Mouse (Mus musculus) kidney, adult 2 months (tissue): ENCODE data around the gene Tenm4. TPM values are rescaled to one million over a fixed set of nuclear protein-coding genes. Genes with fewer than 3 reads are reported as not detected.

ENCODE experiments used
- DNase-seq: peaks from one replicate; pipeline ENCODE4 v3.0.0; 2021
- H3K27ac ChIP-seq: fragments of 200-500 bp; 2 replicates; pipeline ENCODE4 v1.5.1; 2012; ENCODE audit warnings: low read depth, low read length, control low read depth, inconsistent platforms; ENCODE audit not compliant: insufficient read depth
- H3K27me3 ChIP-seq: fragments of 200-500 bp; replicated peaks from 2 replicates; pipeline ENCODE4 v1.6.1; 2012; ENCODE audit warnings: mild to moderate bottlenecking, moderate library complexity, low read length, inconsistent platforms; ENCODE audit not compliant: control insufficient read depth, insufficient read depth
- H3K36me3 ChIP-seq: fragments of 200-500 bp; 2 replicates; pipeline ENCODE4 v1.6.1; 2012; ENCODE audit warnings: mild to moderate bottlenecking, moderate library complexity, low read length, inconsistent platforms; ENCODE audit not compliant: control insufficient read depth, insufficient read depth
- H3K4me1 ChIP-seq: fragments of 200-500 bp; 2 replicates; pipeline ENCODE4 v1.6.1; 2011; ENCODE audit warnings: low read length; ENCODE audit not compliant: control insufficient read depth, insufficient read depth
- H3K4me3 ChIP-seq: fragments of 200-500 bp; 2 replicates; pipeline ENCODE4 v1.5.1; 2011; ENCODE audit warnings: mild to moderate bottlenecking, low read depth, low read length, control low read depth; ENCODE audit not compliant: insufficient read depth
- CTCF ChIP-seq: fragments of 200-500 bp; conservative IDR thresholded peaks from 2 replicates; pipeline ENCODE4 v1.5.1; 2011; ENCODE audit warnings: low read depth, mild to moderate bottlenecking, control low read depth, low read length, moderate library complexity, mixed read lengths; ENCODE audit not compliant: insufficient read depth, insufficient read length
- POLR2A ChIP-seq: fragments of 200-500 bp; IDR thresholded peaks from one replicate; pipeline ENCODE4 v1.6.1; 2011; ENCODE audit warnings: low read depth, low read length, control low read depth
- WGBS: fragments of 180-500 bp; shearing (Covaris S2); methylation state at CpG from one replicate; pipeline ENCODE4 v1.1.7; 2018; 5-methylcytosine and 5-hydroxymethylcytosine counted together
- polyA plus RNA-seq: library from polyadenylated mRNA; depleted of rRNA; stranded (reverse); fragments of >200 nt; gene quantifications from 2 replicates; pipeline ENCODE4 v1.2.3, GENCODE M21; 2012

Tenm4 gene
- polyA plus RNA-seq, 1 experiment = 3.3 TPM

GRCm38 (mm10) chr7:96887088-96887654 is 716.1 kb downstream of the Tenm4 start:
- Histone ChIP-seq H3K4me3 (no peak overlapping the region), H3K36me3 (no peaks in the 10 kb centered on the region), H3K4me1 (no peaks in the 10 kb centered on the region), H3K27ac (no peak overlapping the region), H3K27me3 (no peaks in the 10 kb centered on the region)
- TF ChIP-seq CTCF (no peak), POLR2A (no peak)
- no peak for DNase-seq
- WGBS = 77% methylated on average over 18 of the region's 18 CpGs

DNA sequence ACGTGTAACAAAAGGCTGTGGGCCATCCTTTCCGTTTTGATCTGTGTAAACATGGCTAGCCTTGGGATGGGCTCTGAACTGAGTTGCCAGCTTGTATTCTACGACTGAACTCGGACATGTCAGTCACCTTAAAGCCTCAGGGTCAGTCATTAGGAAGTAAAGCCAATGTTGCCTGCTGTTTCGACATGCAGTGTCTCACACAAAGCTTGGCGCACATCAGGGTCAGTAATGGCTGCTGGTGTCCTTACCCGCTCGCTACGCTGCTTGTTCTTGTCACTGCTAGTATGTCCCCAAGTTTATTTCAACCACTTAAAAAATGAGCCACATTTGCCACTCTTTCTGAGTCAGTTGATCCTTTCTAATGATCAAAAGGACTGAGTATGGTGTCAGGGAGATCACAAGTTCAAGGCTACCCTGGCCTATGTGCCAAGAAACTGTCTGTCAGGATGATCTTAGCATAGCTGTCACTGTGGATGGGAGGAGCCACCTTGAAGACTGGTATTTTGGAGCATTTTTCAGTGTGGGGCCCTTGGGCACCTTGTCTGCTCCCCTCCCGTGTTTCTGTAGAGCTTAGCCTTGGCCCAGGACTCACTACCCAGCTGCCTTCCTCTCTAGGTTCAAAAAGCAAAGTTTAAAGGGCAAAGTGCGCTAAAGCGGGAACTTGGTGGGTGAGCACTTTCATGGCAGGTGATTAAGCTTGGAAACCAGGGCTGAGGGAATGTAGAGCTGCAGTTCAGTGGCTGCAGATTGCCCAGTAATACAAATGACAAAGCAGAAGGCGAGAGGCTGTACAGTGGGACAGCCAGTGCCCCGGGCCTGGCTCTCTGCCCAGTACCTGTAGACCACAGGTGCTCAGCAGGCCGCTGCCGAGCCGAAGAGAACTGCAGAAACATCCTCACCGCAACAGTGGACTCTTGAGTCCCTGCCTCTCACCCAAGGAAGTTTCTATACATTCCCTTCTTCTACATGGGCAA is 718.3 kb downstream of the Tenm4 start:
- Histone ChIP-seq H3K4me3 (no peak overlapping the region), H3K4me1 (no peaks in the 10 kb centered on the region), H3K27ac (no peak overlapping the region), H3K27me3 (no peaks in the 10 kb centered on the region), H3K36me3 (no peaks in the 10 kb centered on the region)
- TF ChIP-seq POLR2A (no peak), CTCF (no peak)
- DNase-seq = peak; percentile 49
- WGBS = 74% methylated on average over 18 of the region's 18 CpGs

DNA sequence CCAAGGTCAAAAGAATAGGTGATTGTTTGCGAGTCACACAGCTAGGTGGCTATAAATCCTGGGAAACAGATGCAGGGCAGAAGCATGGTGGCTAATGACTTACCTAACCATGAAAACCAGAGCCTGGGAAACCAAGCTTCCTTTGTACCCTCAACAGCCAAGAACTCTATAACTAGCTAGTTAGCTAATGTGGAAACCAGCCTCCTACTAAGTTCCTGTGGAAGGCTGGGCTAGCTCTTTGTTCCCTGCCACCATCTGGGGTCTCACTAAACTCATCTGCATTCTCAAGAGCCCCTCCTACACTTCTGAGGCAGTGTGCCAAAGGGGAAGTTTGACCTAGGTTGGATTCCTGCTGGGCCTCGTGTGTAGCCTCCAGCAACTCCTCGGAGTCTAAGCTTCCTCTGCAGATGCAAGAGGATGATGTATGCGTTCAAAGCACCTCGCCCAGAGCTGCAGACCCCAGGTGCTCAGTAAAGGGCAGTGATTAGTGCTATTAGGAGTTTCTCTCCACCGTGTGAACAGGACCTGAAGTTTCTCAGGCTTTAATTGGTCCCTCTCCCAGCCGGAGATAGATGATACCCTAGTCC is 719.1 kb downstream of the Tenm4 start:
- no peaks in the 10 kb centered on the region for H3K4me1 ChIP-seq
- H3K4me3 ChIP-seq = no peak overlapping the region
- no peaks in the 10 kb centered on the region for H3K27me3 ChIP-seq
- no peak for TF ChIP-seq CTCF
- no peak for TF ChIP-seq POLR2A
- 48% methylated on average over 7 of the region's 7 CpGs for WGBS
- no peak for DNase-seq
- H3K27ac ChIP-seq = no peak overlapping the region
- H3K36me3 ChIP-seq = no peaks in the 10 kb centered on the region

DNA sequence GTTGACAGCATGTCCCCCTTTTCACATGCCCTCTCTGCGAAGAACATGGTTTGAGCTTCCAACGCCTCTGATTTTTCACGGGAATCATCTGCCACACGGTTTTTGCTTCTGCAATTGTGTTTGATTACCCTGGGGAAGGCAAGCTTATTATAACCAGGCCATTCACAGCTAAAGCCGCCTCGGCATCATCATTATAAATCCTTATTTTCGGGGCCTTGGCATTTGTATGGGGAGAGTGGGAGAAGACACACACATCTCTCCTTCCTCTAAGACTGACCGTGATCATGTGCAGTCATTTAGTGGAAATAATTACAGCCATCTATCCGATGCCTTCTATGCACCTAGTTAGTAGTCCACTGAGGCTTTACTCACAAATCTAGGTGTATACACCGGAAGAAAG is 719.9 kb downstream of the Tenm4 start:
- Histone ChIP-seq H3K27me3 (no peaks in the 10 kb centered on the region), H3K27ac (no peak overlapping the region), H3K36me3 (no peaks in the 10 kb centered on the region), H3K4me1 (no peaks in the 10 kb centered on the region), H3K4me3 (no peak overlapping the region)
- no peak for TF ChIP-seq CTCF
- no peak for TF ChIP-seq POLR2A
- WGBS = 94% methylated on average over 10 of the region's 10 CpGs
- no peak for DNase-seq

DNA sequence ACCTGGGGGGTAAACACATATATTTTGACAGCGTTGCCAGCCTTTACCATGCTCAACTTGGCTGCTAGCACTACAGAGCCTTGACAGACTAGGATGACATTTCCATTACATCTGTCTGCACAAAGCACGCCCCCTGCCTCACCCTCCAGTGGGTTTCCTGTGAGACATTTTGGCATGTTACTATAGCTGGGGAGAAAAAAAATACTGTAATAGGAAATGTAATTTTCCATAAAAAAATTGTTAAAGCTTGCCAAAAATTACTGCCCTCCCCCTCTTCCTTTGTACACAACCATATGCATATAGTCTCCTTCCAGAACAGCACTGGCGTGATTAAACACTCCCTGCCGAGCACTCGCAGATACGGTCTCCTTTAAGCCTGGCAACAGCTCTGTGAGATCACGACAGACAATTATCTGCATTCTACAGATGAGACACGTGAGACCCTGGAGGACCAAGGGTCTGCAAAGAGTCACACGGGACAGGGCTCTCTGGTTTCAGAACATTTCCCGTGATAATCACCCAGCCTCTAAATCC is 728.1 kb downstream of the Tenm4 start:
- no peak overlapping the region for H3K4me3 ChIP-seq
- no peaks in the 10 kb centered on the region for H3K36me3 ChIP-seq
- 53% methylated on average over 10 of the region's 10 CpGs for WGBS
- no peak for DNase-seq
- H3K27ac ChIP-seq = no peak overlapping the region
- H3K4me1 ChIP-seq = no peaks in the 10 kb centered on the region
- no peaks in the 10 kb centered on the region for H3K27me3 ChIP-seq
- TF ChIP-seq POLR2A (no peak), CTCF (no peak)

DNA sequence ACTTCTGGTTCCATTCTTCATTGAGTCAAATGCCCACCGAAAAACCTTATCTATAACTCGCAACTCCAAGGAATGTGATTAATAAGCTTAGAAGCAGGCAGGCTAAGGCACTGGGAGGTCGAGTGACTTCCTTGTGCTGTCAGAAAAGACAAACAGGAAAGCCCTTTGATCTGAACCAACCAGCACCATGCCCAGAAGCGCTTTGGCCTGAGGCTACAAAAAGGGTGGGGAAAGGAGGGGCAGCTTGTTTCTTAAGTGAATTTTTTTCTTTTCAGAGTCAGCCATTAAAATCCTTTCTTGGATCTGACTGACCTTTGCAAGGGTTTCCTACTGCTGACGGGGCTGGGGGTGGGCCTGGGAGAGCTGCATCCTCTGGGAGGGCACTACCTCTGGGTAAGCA is 731.1 kb downstream of the Tenm4 start:
- Histone ChIP-seq H3K36me3 (no peaks in the 10 kb centered on the region), H3K4me1 (no peaks in the 10 kb centered on the region), H3K27ac (no peak overlapping the region), H3K4me3 (no peak overlapping the region), H3K27me3 (no peaks in the 10 kb centered on the region)
- TF ChIP-seq POLR2A = no peak
- TF ChIP-seq CTCF = no peak
- WGBS = 51% methylated on average over 5 of the region's 5 CpGs
- DNase-seq = no peak
